Mouse (Mus musculus) C2C12 (cell line): ENCODE results near the gene Slc16a3.

Experiments used
- CTCF ChIP-seq: IDR thresholded peaks from one replicate; pipeline ENCODE4 v1.5.1; 2011; ENCODE audit not compliant: control insufficient read depth, insufficient read depth, insufficient read length
- MYOD1 ChIP-seq: IDR thresholded peaks from one replicate; pipeline ENCODE4 v1.6.1; 2011; ENCODE audit warnings: low read depth; ENCODE audit not compliant: control insufficient read depth, insufficient read length

- no peak for TF ChIP-seq CTCF
- no peak for TF ChIP-seq MYOD1
Measured at GRCm38 (mm10) chr11:120939712-120940341, 8.5 kb upstream of the Slc16a3 start.
